Mouse (Mus musculus) brain, adult 2 months (tissue): ENCODE measurements around the gene Rassf3.

ENCODE experiments used
- DNase-seq: peaks from one replicate; pipeline ENCODE4 v3.0.0; 2011; ENCODE audit warnings: low read depth, low spot score

The Rassf3 gene

DNA sequence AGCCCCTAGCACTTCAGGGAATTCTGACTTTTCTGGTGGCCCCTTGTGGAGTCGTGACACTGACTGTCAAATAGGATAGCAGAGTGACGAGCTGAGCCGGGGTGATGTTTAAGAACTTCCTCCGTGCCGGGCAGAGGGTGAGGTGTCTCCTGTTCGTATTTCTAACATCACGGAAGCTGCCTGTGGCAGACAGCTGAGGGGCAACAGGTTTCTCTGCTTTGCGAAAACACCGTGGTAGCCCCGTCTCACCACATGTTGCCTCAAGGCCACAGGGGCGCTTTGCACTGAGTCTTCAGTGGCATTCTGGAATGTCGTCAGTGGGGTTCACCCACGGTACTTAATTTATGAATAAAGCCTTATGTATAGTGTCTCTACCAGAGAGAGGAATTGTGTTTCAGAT, 108.9 kb downstream of the Rassf3 start:
- no peak for DNase-seq

DNA sequence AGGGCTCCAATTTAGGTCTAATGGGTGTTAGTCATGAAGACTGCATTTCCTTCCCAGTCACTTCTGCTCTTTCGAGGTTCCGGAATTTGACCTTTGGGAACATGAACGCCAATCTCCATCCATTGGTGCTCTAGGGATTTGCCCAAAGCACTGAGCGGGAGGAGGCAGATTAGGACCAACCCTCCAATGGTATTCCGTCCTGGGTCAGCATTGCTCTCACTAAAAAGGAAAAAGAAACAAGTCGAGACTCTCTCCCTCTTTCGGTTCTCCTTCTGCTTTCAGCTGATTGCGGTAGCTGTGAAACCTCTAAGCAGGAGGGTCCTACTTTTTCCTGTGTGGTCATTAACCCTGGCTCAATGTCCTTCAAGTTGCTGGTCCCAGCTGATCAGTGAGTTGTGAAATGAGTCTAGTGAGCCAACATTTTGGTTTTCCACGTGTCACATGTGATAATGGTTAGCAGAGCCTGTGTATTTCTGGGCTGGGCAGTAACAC, 110.3 kb downstream of the Rassf3 start:
- DNase-seq, result peak; percentile 48

DNA sequence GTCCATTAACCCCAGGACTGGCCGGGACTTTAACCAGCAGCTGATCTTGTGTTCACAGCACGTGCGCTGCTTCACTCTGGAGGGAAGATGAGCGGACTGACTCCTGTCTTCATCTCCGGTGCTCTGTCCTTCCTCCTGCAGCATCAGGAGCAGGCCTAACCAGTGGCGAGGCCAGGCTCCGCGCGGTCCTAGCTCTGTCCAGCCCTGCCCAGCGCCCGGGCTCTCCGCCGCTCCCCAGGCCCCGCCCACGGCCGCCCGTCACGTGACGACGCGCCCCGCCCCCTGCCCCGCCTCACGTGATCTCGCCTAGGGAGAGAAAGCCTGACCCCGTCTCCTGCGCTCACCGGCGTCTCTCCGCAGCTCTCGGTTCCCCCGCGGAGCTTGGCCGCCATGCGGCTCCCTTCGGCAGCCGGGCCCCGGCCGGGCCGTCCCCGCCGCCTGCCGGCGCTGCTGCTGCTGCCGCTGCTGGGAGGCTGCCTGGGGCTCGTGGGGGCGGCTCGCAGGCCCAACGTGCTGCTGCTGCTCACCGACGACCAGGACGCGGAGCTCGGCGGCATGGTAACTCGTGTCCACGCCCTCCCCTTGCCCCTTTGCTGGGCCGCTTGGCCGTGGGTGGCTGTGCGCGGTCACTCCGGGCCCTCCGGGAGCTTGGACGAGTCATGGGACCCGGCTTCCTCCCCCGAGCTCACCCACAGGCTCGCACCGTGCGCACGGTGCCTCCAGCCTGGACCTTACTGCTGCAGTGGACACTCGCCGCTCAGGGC, 111.2 kb downstream of the Rassf3 start, which contains the start of gene Gns:
Gene Gns (plus strand): TSS at position 290 of the 764 bp plus-strand sequence.
- peak; percentile 94 for DNase-seq

DNA sequence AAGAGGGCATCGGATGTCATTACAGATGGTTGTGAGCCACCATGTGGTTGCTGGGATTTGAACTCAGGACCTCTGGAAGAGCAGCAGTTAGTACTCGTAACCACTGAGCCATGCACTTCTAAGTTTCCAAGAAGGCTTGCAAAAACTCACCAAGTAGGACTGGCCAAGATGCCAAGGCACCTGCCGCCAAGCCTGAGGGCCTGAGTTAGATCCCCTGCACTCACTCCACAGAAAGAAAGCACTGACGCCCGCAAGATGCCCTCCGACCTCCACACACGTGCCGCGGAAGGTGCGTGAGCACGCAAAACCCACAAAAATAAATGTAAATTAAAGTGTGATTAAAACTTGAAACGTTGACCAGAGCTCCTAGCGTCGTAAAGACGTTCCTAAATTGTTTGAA, 111.8 kb downstream of the Rassf3 start:
- DNase-seq, result no peak

DNA sequence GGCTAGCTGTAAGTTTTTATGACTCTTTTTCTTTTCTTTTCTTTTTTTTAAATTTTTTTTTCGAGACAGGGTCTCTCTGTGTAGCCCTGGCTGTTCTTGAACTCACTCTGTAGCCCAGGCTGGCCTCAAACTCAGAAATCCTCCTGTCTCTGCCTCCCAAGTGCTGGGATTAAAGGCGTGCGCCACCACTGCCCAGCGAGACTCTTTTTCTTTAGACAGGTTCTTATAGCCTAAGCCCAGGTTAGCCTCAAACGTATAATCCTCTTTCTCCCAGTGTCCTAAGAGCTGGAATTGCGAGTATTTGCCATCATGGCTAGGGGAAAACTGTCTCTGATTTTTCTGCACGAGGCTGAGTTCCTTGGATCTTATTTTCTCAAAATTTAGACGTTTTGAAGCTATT, 112.9 kb downstream of the Rassf3 start:
- no peak for DNase-seq

DNA sequence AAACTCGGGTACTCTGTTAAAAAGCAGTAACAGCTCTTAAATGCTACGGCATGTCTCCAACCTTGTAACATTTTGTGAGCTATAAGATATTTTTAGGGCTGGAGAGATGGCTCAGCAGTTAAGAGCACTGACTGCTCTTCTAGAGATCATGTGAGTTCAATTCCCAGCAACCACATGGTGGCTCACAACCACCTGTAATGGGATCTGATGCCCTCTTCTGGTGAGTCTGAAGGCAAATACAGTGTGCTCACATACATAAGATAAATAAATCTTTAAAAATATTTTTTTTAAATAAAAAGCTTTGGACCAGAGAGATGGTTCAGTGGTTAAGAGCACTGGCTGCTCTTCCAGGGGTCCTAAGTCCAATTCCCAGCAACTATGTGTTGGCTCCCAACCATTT, 115.8 kb downstream of the Rassf3 start:
- DNase-seq, result no peak
